Mouse (Mus musculus) adrenal gland, adult 18-20 months (tissue): ENCODE data around the gene Snx29. TPM values are rescaled to one million over a fixed set of nuclear protein-coding genes. Genes with fewer than 3 reads are reported as not detected.

Experiments
- DNase-seq, 2 experiments: peaks; one replicate each; pipeline ENCODE4 v3.0.0; 2021 to 2022; ENCODE audit warnings: low spot score in 2 of 2
- total RNA-seq, 2 experiments: library from RNA; stranded (reverse); gene quantifications; 1 replicate in 1 of 2; 2 replicates in 1 of 2; pipeline ENCODE4 v1.2.3; 2021

The Snx29 gene
- total RNA-seq, 2 experiments from 2014 or later, result 13.6 to 15.4 TPM

DNA sequence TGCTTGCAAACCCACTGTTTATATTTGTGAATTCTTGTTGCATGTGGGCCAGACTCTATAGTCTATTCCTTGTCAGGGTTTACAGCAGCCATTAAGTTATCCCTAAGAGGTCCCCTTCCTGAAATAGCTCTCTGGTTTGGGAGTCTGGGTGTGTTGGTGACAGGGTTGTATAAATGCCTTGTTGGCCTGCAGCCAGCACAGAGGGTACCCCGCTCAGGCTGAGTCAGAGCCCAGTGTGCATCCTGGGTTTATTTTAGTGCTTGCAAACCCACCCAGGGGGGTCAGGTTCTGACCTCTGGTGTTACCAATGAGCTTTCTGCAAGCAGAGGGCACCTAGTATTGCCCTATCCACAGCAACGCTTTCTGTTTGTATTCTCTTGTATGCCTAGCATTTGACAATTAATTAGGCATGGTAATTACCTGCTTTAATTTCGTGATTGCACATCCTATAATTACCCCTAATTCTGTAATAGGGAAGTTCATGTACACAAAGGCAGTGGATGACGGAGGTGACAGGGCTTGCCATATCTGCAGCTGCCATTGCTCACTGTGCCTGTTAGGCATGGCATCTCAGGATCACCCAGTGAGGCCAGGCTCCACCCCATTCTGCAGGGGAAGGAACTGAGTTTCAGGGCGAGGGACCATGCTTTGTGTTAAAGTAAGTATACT lies 387.4 kb downstream of the Snx29 start:
- no peak for DNase-seq

DNA sequence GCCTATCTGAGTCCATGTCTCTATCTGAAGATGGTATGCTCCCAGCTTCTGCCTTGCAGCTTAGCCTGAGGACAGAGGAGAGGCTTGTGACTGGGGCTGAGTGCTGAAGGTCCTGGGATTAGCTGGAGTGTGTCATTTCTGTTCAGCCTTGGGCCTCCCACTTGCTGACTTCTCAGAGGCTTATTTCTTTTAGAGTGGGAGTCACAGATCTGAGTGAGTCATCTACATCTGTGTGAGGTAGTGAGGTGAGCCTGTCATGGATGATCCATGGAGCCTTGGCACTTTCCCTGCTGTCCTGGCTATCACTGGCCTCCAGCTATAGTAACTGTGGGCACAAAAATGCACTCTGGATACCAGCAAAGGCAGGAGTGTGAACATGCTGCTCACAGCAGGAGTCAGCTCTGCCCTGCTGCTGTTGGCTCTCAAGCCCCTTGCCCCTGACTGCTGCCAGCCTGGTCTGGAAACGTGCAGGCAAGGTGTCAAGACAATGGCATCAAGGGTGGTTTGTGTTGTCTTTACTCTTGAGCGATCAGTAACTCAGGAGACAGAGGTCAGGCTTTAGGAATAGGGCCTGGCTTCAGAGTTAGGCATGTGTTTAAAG lies 390.7 kb downstream of the Snx29 start:
- DNase-seq, result peak in 1 of 2 experiments; percentile 28

GRCm38 (mm10) chr16:11716932-11717331 lies 394.2 kb downstream of the Snx29 start:
- no peak for DNase-seq

- peak in 1 of 2 experiments; percentile 5 for DNase-seq
Observed at GRCm38 (mm10) chr16:11725901-11726300, 403.2 kb downstream of the Snx29 start.

DNA sequence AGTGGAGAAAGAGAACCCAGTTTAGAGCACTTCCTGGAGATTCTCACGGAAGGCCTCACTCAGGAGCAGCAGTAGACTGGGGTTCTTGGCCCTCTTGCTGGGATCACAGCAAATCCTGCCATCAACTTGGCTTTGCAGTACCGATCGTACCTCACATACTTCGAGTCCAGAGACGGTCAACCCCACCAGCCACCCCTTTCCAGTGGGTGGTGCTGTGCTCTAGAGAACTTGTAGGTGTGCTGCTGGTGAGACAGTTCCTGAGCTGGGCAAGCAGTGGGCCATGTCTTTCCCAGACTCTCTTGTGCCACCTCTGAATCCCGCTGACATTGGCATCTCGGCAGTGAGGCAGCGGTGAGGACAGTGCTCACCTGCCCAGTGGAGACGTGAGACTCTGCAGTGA lies 404.6 kb downstream of the Snx29 start:
- peak in 1 of 2 experiments; percentile 8 for DNase-seq

DNA sequence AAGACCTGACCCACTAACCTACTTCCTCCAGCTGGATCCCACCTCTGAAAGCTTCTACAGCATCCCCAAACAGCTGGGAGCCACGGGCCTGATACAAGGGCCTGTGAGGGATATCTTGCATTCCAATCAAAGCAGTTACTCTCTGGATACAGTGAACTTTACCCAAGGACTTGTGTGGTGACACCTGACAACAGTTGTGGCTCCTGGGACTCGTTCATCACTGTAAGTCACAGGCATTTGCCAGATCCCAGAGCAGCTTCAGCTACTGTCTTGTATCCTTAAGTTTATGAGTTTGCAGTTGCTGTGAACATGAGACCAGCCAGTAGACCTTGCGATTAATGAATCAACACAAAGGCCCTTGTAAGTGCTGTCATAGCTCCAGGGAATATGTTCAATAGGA lies 405.4 kb downstream of the Snx29 start:
- DNase-seq, result peak in 1 of 2 experiments; percentile 7

GRCm38 (mm10) chr16:11728627-11729026 lies 405.9 kb downstream of the Snx29 start:
- DNase-seq, result no peak

DNA sequence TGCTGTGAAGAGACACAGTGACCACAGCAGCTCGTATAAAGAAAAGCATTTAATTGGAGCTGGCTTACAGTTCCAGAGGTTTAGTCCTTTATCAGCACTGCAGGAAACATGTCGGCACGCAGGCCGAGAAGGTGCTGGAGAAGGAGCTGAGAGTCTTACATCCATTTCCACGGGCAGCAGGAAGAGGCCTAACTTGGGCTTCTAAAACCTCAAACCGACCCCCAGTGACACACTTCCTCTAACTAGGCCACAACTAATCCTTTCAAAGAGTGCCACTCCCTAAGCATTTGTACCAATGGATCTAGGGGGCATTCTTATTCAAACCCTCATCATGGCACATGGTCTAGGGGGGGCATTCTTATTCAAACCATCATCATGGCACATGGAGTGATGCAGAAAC lies 406.4 kb downstream of the Snx29 start:
- DNase-seq, result peak in 1 of 2 experiments; percentile 5

- no peak for DNase-seq
Observed at GRCm38 (mm10) chr16:11729815-11730214, 407.1 kb downstream of the Snx29 start.

- no peak for DNase-seq
Observed at GRCm38 (mm10) chr16:11731014-11731535, 408.4 kb downstream of the Snx29 start.

GRCm38 (mm10) chr16:11738341-11738740 lies 415.6 kb downstream of the Snx29 start:
- DNase-seq, result peak in 1 of 2 experiments; percentile 17

GRCm38 (mm10) chr16:11741951-11742350 lies 419.2 kb downstream of the Snx29 start:
- DNase-seq, result no peak

GRCm38 (mm10) chr16:11742351-11742750 lies 419.6 kb downstream of the Snx29 start:
- DNase-seq, result peak in 1 of 2 experiments; percentile 7

- DNase-seq, result peak in 1 of 2 experiments; percentile 6
Observed at GRCm38 (mm10) chr16:11743013-11743412, 420.3 kb downstream of the Snx29 start.

- DNase-seq, result peak in 1 of 2 experiments; percentile 11
Observed at GRCm38 (mm10) chr16:11743724-11744123, 421.0 kb downstream of the Snx29 start.

DNA sequence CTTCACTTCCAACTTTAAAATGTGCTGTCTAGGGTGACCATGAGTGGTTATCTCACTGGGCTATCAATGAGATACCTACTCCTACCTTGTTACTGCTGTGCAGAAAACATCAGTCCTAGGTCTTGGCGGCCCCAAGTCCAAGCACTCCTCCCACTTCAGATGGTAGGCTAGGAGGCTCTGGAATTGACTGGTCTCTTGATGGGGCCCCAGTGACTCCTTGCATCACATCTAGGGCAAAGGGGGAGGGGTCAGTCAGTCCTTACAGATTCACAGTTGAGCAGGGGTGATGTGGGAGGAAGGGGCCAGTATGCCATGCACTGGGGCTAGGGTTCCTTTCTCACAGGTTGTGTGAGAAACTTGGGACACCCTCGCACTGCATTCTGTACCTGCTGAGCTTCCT lies 423.3 kb downstream of the Snx29 start:
- DNase-seq, result peak in 1 of 2 experiments; percentile 6

DNA sequence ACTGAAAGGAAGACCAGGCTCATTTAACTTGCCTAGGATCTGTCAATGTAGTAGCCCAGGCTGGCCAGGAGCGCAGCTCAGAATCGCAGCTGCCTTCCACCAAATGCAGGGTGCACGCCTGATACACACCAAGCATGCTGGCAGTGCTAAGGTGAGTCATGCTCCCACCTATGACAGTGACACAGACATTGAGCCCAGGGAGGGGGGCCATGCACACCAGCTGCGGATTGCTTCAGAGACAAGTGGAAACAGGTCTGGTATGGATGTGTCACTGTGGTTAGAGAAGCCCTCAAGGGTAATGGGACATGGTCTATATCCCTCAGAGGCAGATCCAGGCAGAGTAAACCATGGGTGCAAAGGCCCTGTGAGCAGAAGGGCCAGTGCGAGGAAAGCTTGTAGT lies 425.2 kb downstream of the Snx29 start:
- peak in 1 of 2 experiments; percentile 11 for DNase-seq

GRCm38 (mm10) chr16:11749111-11749510 lies 426.4 kb downstream of the Snx29 start:
- peak in 1 of 2 experiments; percentile 6 for DNase-seq

GRCm38 (mm10) chr16:11750605-11751004 lies 427.9 kb downstream of the Snx29 start:
- peak in 1 of 2 experiments; percentile 6 for DNase-seq

- DNase-seq, result peak in 1 of 2 experiments; percentile 7
Observed at GRCm38 (mm10) chr16:11752557-11752956, 429.8 kb downstream of the Snx29 start.

GRCm38 (mm10) chr16:11753466-11753865 lies 430.8 kb downstream of the Snx29 start:
- DNase-seq, result peak in 1 of 2 experiments; percentile 7

DNA sequence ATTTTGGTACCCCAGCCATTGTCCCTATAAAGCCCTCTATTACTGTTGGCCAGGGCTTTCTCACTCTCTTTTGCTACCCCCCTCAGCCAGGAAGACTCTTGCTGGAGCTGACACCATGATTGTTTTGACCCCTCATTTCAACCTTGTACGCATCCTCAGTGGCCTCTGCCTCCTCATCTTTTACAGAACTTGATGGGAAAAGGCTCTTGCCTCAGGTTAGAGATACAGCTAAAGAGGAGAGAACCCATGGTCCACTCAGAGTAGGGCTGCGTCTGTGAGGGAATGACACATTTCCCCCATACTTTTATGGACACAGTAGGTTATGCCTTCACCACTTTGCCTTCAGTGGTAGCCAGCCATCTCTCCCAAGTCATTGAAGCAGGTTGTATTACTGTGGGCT lies 431.4 kb downstream of the Snx29 start:
- DNase-seq, result peak in 1 of 2 experiments; percentile 7
